Mouse (Mus musculus): ENCODE measurements around the gene Ddx23. TPM values are rescaled to one million over a fixed set of nuclear protein-coding genes. Genes with fewer than 3 reads are reported as not detected.

Ddx23 gene
- total RNA-seq (2017): 106 to 143 TPM (median 108 TPM) in 3 replicates

- ATAC-seq (replicated peaks; ENCODE audit: insufficient number of reproducible peaks, low FRiP score, low TSS enrichment, poor library complexity, severe bottlenecking): peak; percentile 99
Measured at GRCm38 (mm10) chr15:98662567-98663545, at the start of gene Ddx23. Gene Ddx23 (minus strand): TSS chr15:98662894.

GRCm38 (mm10) chr15:98710442-98710841 is 47.7 kb upstream of the Ddx23 start:
- peak; percentile 60; the same call in 1 of the 2 replicates for ATAC-seq (replicated peaks; ENCODE audit: insufficient number of reproducible peaks, low FRiP score, low TSS enrichment, poor library complexity, severe bottlenecking)

GRCm38 (mm10) chr15:98707766-98708372 is 45.2 kb upstream of the Ddx23 start, which contains the start of gene Ccdc65:
Gene Ccdc65 (plus strand): TSS chr15:98708207.
- peak; percentile 89 for ATAC-seq (replicated peaks; ENCODE audit: insufficient number of reproducible peaks, low FRiP score, low TSS enrichment, poor library complexity, severe bottlenecking)

- ATAC-seq (replicated peaks; ENCODE audit: insufficient number of reproducible peaks, low FRiP score, low TSS enrichment, poor library complexity, severe bottlenecking): no peak
Measured at GRCm38 (mm10) chr15:98704312-98704711, 41.6 kb upstream of the Ddx23 start.

GRCm38 (mm10) chr15:98699190-98700105 is 36.8 kb upstream of the Ddx23 start:
- peak; percentile 92 for ATAC-seq (replicated peaks; ENCODE audit: insufficient number of reproducible peaks, low FRiP score, low TSS enrichment, poor library complexity, severe bottlenecking)

- ATAC-seq (replicated peaks; ENCODE audit: insufficient number of reproducible peaks, low FRiP score, low TSS enrichment, poor library complexity, severe bottlenecking): no peak
Measured at GRCm38 (mm10) chr15:98696216-98696615, 33.5 kb upstream of the Ddx23 start.

GRCm38 (mm10) chr15:98695726-98696125 is 33.0 kb upstream of the Ddx23 start:
- ATAC-seq (replicated peaks; ENCODE audit: insufficient number of reproducible peaks, low FRiP score, low TSS enrichment, poor library complexity, severe bottlenecking): no peak

- ATAC-seq (replicated peaks; ENCODE audit: insufficient number of reproducible peaks, low FRiP score, low TSS enrichment, poor library complexity, severe bottlenecking): no peak; the same call in 1 of the 2 replicates
Measured at GRCm38 (mm10) chr15:98692171-98692715, 29.5 kb upstream of the Ddx23 start.

GRCm38 (mm10) chr15:98691486-98692147 is 28.9 kb upstream of the Ddx23 start:
- ATAC-seq (replicated peaks; ENCODE audit: insufficient number of reproducible peaks, low FRiP score, low TSS enrichment, poor library complexity, severe bottlenecking): no peak

- ATAC-seq (replicated peaks; ENCODE audit: insufficient number of reproducible peaks, low FRiP score, low TSS enrichment, poor library complexity, severe bottlenecking): no peak
Measured at GRCm38 (mm10) chr15:98689682-98690081, 27.0 kb upstream of the Ddx23 start.

GRCm38 (mm10) chr15:98685926-98686325 is 23.2 kb upstream of the Ddx23 start:
- no peak for ATAC-seq (replicated peaks; ENCODE audit: insufficient number of reproducible peaks, low FRiP score, low TSS enrichment, poor library complexity, severe bottlenecking)

GRCm38 (mm10) chr15:98683746-98684145 is 21.1 kb upstream of the Ddx23 start:
- ATAC-seq (replicated peaks; ENCODE audit: insufficient number of reproducible peaks, low FRiP score, low TSS enrichment, poor library complexity, severe bottlenecking): peak; percentile 74

GRCm38 (mm10) chr15:98683177-98683576 is 20.5 kb upstream of the Ddx23 start:
- 0 out of 2 replicates have a peak, but pooled peaks have one; percentile 29 for ATAC-seq (replicated peaks; ENCODE audit: insufficient number of reproducible peaks, low FRiP score, low TSS enrichment, poor library complexity, severe bottlenecking)

- no peak for ATAC-seq (replicated peaks; ENCODE audit: insufficient number of reproducible peaks, low FRiP score, low TSS enrichment, poor library complexity, severe bottlenecking)
Measured at GRCm38 (mm10) chr15:98681633-98682032, 18.9 kb upstream of the Ddx23 start.

GRCm38 (mm10) chr15:98680660-98681059 is 18.0 kb upstream of the Ddx23 start:
- no peak for ATAC-seq (replicated peaks; ENCODE audit: insufficient number of reproducible peaks, low FRiP score, low TSS enrichment, poor library complexity, severe bottlenecking)

GRCm38 (mm10) chr15:98677977-98678376 is 15.3 kb upstream of the Ddx23 start:
- no peak for ATAC-seq (replicated peaks; ENCODE audit: insufficient number of reproducible peaks, low FRiP score, low TSS enrichment, poor library complexity, severe bottlenecking)

GRCm38 (mm10) chr15:98676940-98677728 is 14.4 kb upstream of the Ddx23 start, which contains the start of gene Rnd1:
Gene Rnd1 (minus strand): TSS chr15:98677461.
- peak; percentile 98 for ATAC-seq (replicated peaks; ENCODE audit: insufficient number of reproducible peaks, low FRiP score, low TSS enrichment, poor library complexity, severe bottlenecking)

Data from monocyte, adult 5-6 weeks (primary cell).